Mouse (Mus musculus) urinary bladder, postnatal 0 days (tissue): ENCODE data around the gene Klk1b8. TPM values are rescaled to one million over a fixed set of nuclear protein-coding genes. Genes with fewer than 3 reads are reported as not detected.

Source experiments
- polyA plus RNA-seq: library from polyadenylated mRNA; unstranded; fragments of >200 nt; fragmentation: Nextera tagmentation; extraction: Ambion mirVana; gene quantifications from 2 replicates; pipeline ENCODE4 v1.2.1, GENCODE M21; 2015

Klk1b8 gene
- not detected in 2 replicates for polyA plus RNA-seq

DNA sequence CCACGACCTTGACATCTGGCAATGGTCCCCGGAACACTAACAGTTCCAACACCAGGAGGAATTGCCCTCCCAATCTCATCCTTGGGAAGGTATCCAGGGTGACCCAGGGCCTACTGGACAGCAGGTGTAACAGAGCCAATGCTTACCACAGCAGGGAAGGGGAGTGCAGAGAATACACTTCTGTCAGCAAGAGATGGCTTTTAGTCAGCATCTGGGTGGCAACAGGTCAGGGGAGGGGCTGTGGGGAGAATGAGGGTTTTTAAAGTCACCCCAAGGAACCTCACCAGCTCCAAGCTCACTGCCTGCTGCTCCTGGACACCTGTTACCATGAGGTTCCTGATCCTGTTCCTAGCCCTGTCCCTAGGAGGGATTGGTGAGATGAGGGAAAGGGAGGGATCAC, at the start of gene Klk1b8:
Gene Klk1b8, plus strand, starts transcription at position 301 of the 400 bp plus-strand sequence.

GRCm38 (mm10) chr7:43933440-43933839, 17.0 kb upstream of the Klk1b8 start, which contains the start of gene Klk15:
Gene Klk15 (plus strand): TSS chr7:43933740.

DNA sequence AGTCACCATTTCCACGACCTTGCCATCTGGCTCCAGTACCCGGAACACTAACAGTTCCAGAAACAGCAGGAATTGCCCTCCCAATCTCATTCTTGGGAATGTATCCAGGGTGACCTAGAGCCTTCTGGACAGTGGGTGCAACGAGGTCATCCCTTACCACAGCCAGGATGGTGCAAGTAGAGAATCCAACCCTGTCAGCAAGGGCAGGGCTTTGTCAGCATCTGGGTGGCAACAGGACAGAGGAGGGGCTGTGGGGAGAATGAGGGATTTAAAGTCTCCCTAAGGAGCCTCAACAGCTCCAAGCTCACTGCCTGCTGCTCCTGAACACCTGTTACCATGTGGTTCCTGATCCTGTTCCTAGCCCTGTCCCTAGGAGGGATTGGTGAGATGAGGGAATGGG, 16.0 kb downstream of the Klk1b8 start, which contains the start of gene Klk1b1:
Gene Klk1b1, plus strand, starts transcription at position 301 of the 400 bp plus-strand sequence.

GRCm38 (mm10) chr7:43975761-43976160, 25.3 kb downstream of the Klk1b8 start, which contains the start of gene Klk1b9:
Gene Klk1b9 (plus strand): TSS chr7:43976061.

GRCm38 (mm10) chr7:43995577-43995976, 45.1 kb downstream of the Klk1b8 start, which contains the start of gene Klk1b11:
Gene Klk1b11 (plus strand): TSS chr7:43995877.

Other genes with a start within 250 kb of the Klk1b8 start
- gene Klk13, start 238.1 kb upstream of the Klk1b8 start, polyA plus RNA-seq: 0.13 and 0.15 TPM in 2 replicates
- not detected in 2 replicates for gene Klk12, start 181.8 kb upstream of the Klk1b8 start, polyA plus RNA-seq
- 0.17 TPM in 1 of 2 replicates, not detected in the other for gene Klk11, start 176.1 kb upstream of the Klk1b8 start, polyA plus RNA-seq
- gene Klk10, start 169.6 kb upstream of the Klk1b8 start, polyA plus RNA-seq: 0.91 and 1.4 TPM in 2 replicates
- 0.11 and 0.17 TPM in 2 replicates for gene Klk9, start 158.8 kb upstream of the Klk1b8 start, polyA plus RNA-seq
- gene Klk8, start 153.1 kb upstream of the Klk1b8 start, polyA plus RNA-seq: 10.9 and 17.2 TPM in 2 replicates
- not detected in 2 replicates for gene Klk7, start 139.4 kb upstream of the Klk1b8 start, polyA plus RNA-seq
- 0.40 and 0.65 TPM in 2 replicates for gene Klk6, start 126.2 kb upstream of the Klk1b8 start, polyA plus RNA-seq
- gene Klk5, start 108.7 kb upstream of the Klk1b8 start, polyA plus RNA-seq: not detected in 2 replicates
- gene Klk4, start 69.5 kb upstream of the Klk1b8 start, polyA plus RNA-seq: not detected in 2 replicates
- not detected in 2 replicates for gene Klk15, start 16.9 kb upstream of the Klk1b8 start, polyA plus RNA-seq
- not detected in 2 replicates for gene Klk1b1, start 16.1 kb downstream of the Klk1b8 start, polyA plus RNA-seq
- gene Klk1b9, start 25.4 kb downstream of the Klk1b8 start, polyA plus RNA-seq: not detected in 2 replicates
- not detected in 2 replicates for gene Klk1b11, start 45.2 kb downstream of the Klk1b8 start, polyA plus RNA-seq
- gene Klk1b26, start 61.5 kb downstream of the Klk1b8 start, polyA plus RNA-seq: not detected in 2 replicates
- not detected in 2 replicates for gene Klk1b27, start 101.6 kb downstream of the Klk1b8 start, polyA plus RNA-seq
- not detected in 2 replicates for gene Klk1b21, start 151.7 kb downstream of the Klk1b8 start, polyA plus RNA-seq
- not detected in 2 replicates for gene Klk1b22, start 162.0 kb downstream of the Klk1b8 start, polyA plus RNA-seq
- gene Klk1b16, start 186.1 kb downstream of the Klk1b8 start, polyA plus RNA-seq: not detected in 2 replicates
- not detected in 2 replicates for gene Klk1b24, start 237.6 kb downstream of the Klk1b8 start, polyA plus RNA-seq
- not detected in 2 replicates for gene Klk1b3, start 247.5 kb downstream of the Klk1b8 start, polyA plus RNA-seq